Mouse (Mus musculus) lung, postnatal 0 days (tissue): ENCODE data around the gene Irf2.

ENCODE experiments used
- CTCF ChIP-seq: IDR thresholded peaks from 2 replicates; pipeline ENCODE4 v1.5.1; 2016; ENCODE audit warnings: antibody characterized with exemption, mild to moderate bottlenecking
- EP300 ChIP-seq: IDR thresholded peaks from 2 replicates; pipeline ENCODE4 v1.6.1; 2016; ENCODE audit warnings: antibody characterized with exemption, mild to moderate bottlenecking, control low read depth

GRCm38 (mm10) chr8:46741991-46742690, 2.6 kb downstream of the Irf2 start:
- TF ChIP-seq EP300 (no peak), CTCF (no peak)
